Mouse (Mus musculus) cortical plate, adult 2 months (tissue): Measurements from ENCODE around the gene Tln2.

Source experiments
- CTCF ChIP-seq: fragments of 200-500 bp; IDR thresholded peaks from 2 replicates; pipeline ENCODE4 v1.5.1; 2011; ENCODE audit warnings: mild to moderate bottlenecking, control low read depth, low read length; ENCODE audit not compliant: insufficient read depth; ENCODE audit errors: extremely low read depth
- POLR2A ChIP-seq: fragments of 200-500 bp; IDR thresholded peaks from 2 replicates; pipeline ENCODE4 v1.6.1; 2011; ENCODE audit warnings: mild to moderate bottlenecking, low read length, control low read depth; ENCODE audit not compliant: insufficient read depth; ENCODE audit errors: extremely low read depth

DNA sequence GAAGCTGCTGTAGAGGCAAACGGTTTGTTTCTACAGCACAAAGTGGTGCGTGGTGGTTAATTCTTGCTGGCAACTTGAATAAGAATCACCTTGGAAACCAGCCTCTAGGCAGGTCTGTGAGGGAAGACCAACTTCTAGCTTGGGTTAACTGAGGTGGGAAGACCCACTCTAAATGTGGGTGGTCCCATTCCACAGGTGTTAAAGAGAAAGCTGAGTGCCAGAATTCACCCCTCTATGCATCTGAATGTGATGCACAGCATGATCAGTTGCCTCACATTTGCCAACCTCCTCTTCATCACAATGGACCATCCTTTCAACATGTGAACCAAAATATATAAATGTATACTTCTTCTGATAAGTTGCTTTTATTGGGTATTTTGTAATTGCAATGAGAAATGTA, 197.4 kb downstream of the Tln2 start:
- TF ChIP-seq CTCF (no peak), POLR2A (no peak)
